Mouse (Mus musculus) bone marrow macrophage, adult 2 months (primary cell): ENCODE measurements at regions not wholly inside any gene's neighbourhood (a gene's known extent, or its start where the extent isn't known, plus 50 kb on each side); places are given as distances from the start of the nearest gene placed in this dataset.

Experiments used
- CTCF ChIP-seq: IDR thresholded peaks from 2 replicates; pipeline ENCODE4 v1.5.1; 2012; ENCODE audit warnings: low read depth, mild to moderate bottlenecking, low read length, moderate library complexity
- POLR2A ChIP-seq: IDR thresholded peaks from 2 replicates; pipeline ENCODE4 v1.6.1; 2012; ENCODE audit warnings: mild to moderate bottlenecking, low read depth, low read length, borderline replicate concordance

DNA sequence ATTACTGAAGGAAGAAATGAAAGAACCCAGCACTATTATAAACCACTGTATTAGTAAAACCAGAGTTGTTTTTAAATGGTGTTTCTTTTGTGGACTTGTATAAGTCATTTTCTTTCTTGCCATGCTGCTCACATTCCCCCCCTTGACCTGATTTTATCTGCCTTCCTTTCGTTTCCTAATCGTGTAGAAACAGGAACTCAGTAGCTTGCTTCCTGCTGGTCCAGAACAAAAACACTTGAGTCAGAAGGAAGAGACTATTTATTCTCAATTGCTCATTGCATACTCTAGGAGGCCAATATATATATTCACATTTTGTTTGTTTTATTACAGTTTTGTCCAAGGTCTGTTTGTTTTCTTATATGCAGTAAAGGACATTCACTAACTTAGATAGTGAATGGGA, 112.9 kb downstream of the Ankrd50 start:
- TF ChIP-seq POLR2A (no peak), CTCF (no peak)
